Mouse (Mus musculus): ENCODE data around the gene Gnmt.
A peak's percentile ranks its signal among the peaks of the same experiment; 100 is the strongest.
"Not testable (repeated sequence)": the region's sequence is repeated elsewhere in the genome, so short reads cannot be mapped to it uniquely, and the experiment has no call there.

Gnmt gene

GRCm38 (mm10) chr17:46728904-46729318, at the start of gene Gnmt:
Gene Gnmt, minus strand, starts transcription at chr17:46729168.
- peak; percentile 45; the same call in 1 of the 2 replicates for ATAC-seq (ENCODE audit: insufficient number of reproducible peaks, low FRiP score, low TSS enrichment)

GRCm38 (mm10) chr17:46776087-46776486, 47.1 kb upstream of the Gnmt start:
- no peak for ATAC-seq (ENCODE audit: insufficient number of reproducible peaks, low FRiP score, low TSS enrichment)

GRCm38 (mm10) chr17:46775070-46775469, 46.1 kb upstream of the Gnmt start:
- ATAC-seq (ENCODE audit: insufficient number of reproducible peaks, low FRiP score, low TSS enrichment): no peak

GRCm38 (mm10) chr17:46774131-46774472, 45.1 kb upstream of the Gnmt start:
- ATAC-seq (ENCODE audit: insufficient number of reproducible peaks, low FRiP score, low TSS enrichment): no peak

- ATAC-seq (ENCODE audit: insufficient number of reproducible peaks, low FRiP score, low TSS enrichment): no peak
Observed at GRCm38 (mm10) chr17:46773278-46774130, 44.5 kb upstream of the Gnmt start.

GRCm38 (mm10) chr17:46772404-46773277, 43.7 kb upstream of the Gnmt start, which contains the start of gene 2310039H08Rik:
Gene 2310039H08Rik, plus strand, starts transcription at chr17:46772635.
- peak; percentile 89 for ATAC-seq (ENCODE audit: insufficient number of reproducible peaks, low FRiP score, low TSS enrichment)

- ATAC-seq (ENCODE audit: insufficient number of reproducible peaks, low FRiP score, low TSS enrichment): no peak
Observed at GRCm38 (mm10) chr17:46772038-46772403, 43.1 kb upstream of the Gnmt start.

- no peak for ATAC-seq (ENCODE audit: insufficient number of reproducible peaks, low FRiP score, low TSS enrichment)
Observed at GRCm38 (mm10) chr17:46771616-46772015, 42.6 kb upstream of the Gnmt start.

GRCm38 (mm10) chr17:46771025-46771424, 42.1 kb upstream of the Gnmt start:
- no peak for ATAC-seq (ENCODE audit: insufficient number of reproducible peaks, low FRiP score, low TSS enrichment)

GRCm38 (mm10) chr17:46770546-46770945, 41.6 kb upstream of the Gnmt start:
- ATAC-seq (ENCODE audit: insufficient number of reproducible peaks, low FRiP score, low TSS enrichment): no peak

GRCm38 (mm10) chr17:46767868-46768267, 38.9 kb upstream of the Gnmt start:
- ATAC-seq (ENCODE audit: insufficient number of reproducible peaks, low FRiP score, low TSS enrichment): no peak

- not testable (repeated sequence) for ATAC-seq (ENCODE audit: insufficient number of reproducible peaks, low FRiP score, low TSS enrichment)
Observed at GRCm38 (mm10) chr17:46764916-46765315, 35.9 kb upstream of the Gnmt start.

- no peak for ATAC-seq (ENCODE audit: insufficient number of reproducible peaks, low FRiP score, low TSS enrichment)
Observed at GRCm38 (mm10) chr17:46763544-46763943, 34.6 kb upstream of the Gnmt start, which contains the start of gene Ptcra. Gene Ptcra, minus strand, starts transcription at chr17:46763712.

- ATAC-seq (ENCODE audit: insufficient number of reproducible peaks, low FRiP score, low TSS enrichment): no peak
Observed at GRCm38 (mm10) chr17:46758753-46759152, 29.8 kb upstream of the Gnmt start.

- ATAC-seq (ENCODE audit: insufficient number of reproducible peaks, low FRiP score, low TSS enrichment): peak; percentile 98
Observed at GRCm38 (mm10) chr17:46751794-46752556, 23.0 kb upstream of the Gnmt start, which contains the start of gene Cnpy3. Gene Cnpy3, minus strand, starts transcription at chr17:46752214.

GRCm38 (mm10) chr17:46751056-46751793, 22.3 kb upstream of the Gnmt start:
- ATAC-seq (ENCODE audit: insufficient number of reproducible peaks, low FRiP score, low TSS enrichment): peak; percentile 26; the same call in 1 of the 2 replicates

GRCm38 (mm10) chr17:46750580-46750979, 21.6 kb upstream of the Gnmt start:
- ATAC-seq (ENCODE audit: insufficient number of reproducible peaks, low FRiP score, low TSS enrichment): no peak

GRCm38 (mm10) chr17:46749282-46749681, 20.3 kb upstream of the Gnmt start:
- no peak for ATAC-seq (ENCODE audit: insufficient number of reproducible peaks, low FRiP score, low TSS enrichment)

- no peak for ATAC-seq (ENCODE audit: insufficient number of reproducible peaks, low FRiP score, low TSS enrichment)
Observed at GRCm38 (mm10) chr17:46747806-46748205, 18.8 kb upstream of the Gnmt start.

GRCm38 (mm10) chr17:46747234-46747633, 18.3 kb upstream of the Gnmt start:
- no peak for ATAC-seq (ENCODE audit: insufficient number of reproducible peaks, low FRiP score, low TSS enrichment)
